Mouse (Mus musculus): Measurements from ENCODE around the gene Rfx4.

- TF ChIP-seq CTCF (IDR thresholded peaks at IDR 0.05) (no peak), EP300 (IDR thresholded peaks at IDR 0.05) (no peak)
Observed at GRCm38 (mm10) chr10:84871285-84871684, 115.4 kb downstream of the Rfx4 start.
